Mouse (Mus musculus) Patski (cell line): ENCODE data around the gene Wdr27. TPM values are rescaled to one million over a fixed set of nuclear protein-coding genes. Genes with fewer than 3 reads are reported as not detected.

Source experiments
- ATAC-seq: fragments of 100-300 bp; one replicate; pipeline ENCODE4 v1.8.0; 2021
- CTCF ChIA-PET: fragments of 350-600 bp; sonication (Branson Sonifier 250); formaldehyde crosslinking; loops from one replicate; lab custom pipeline; 2022; ENCODE audit warnings: inconsistent platforms; lab: Charles Lee
- POLR2A ChIA-PET: fragments of 350-600 bp; sonication (Branson Sonifier 250); formaldehyde crosslinking; loops from one replicate; lab custom pipeline; 2022; ENCODE audit warnings: antibody characterized with exemption, inconsistent platforms; lab: Charles Lee
- DNase-seq: peaks from one replicate; pipeline ENCODE4 v3.0.0-alpha.2; 2011; ENCODE audit warnings: low read depth, low spot score
- H3K27me3 ChIP-seq: fragments of 371-371 bp; one replicate; pipeline ENCODE4 v1.5.1; 2021
- CTCF ChIP-seq: fragments of 100-300 bp; IDR thresholded peaks from one replicate; pipeline ENCODE4 v1.5.1; 2021
- in situ Hi-C: fragments of 300-500 bp; cut with MboI; formaldehyde crosslinking; loops from 3 replicates; pipeline ENCODE4 v1.11.1; 2018; ENCODE audit warnings: low pct_unique_long_range_greater_than_20kb, mixed read lengths
- polyA plus RNA-seq: library from polyadenylated mRNA; unstranded; gene quantifications from one replicate; pipeline ENCODE4 v1.2.3, GENCODE M21; 2021

The Wdr27 gene
- polyA plus RNA-seq, 1 experiment from 2014 or later, result 5.7 TPM

- in situ Hi-C loops, result no loop called here
- ChIA-PET POLR2A (interaction anchor here (0.6 kb wide), 1 partner anchor 1522 kb away, joined by 12 read pairs; no protein-coding TSS in a partner anchor), CTCF (no interaction called here)
- peaks cover 9% of the 10 kb centered on the region for H3K27me3 ChIP-seq
- DNase-seq, result peak; percentile 38
- no peak for ATAC-seq
- TF ChIP-seq CTCF, result no peak
These were observed 116.2 kb downstream of the Wdr27 start for GRCm38 (mm10) chr17:14826715-14827295.

GRCm38 (mm10) chr17:14824938-14825337 lies 118.0 kb downstream of the Wdr27 start:
- no peaks in the 10 kb centered on the region for H3K27me3 ChIP-seq
- TF ChIP-seq CTCF, result no peak
- in situ Hi-C loops, result no loop called here
- CTCF ChIA-PET, result interaction anchor here (0.9 kb wide), 1 partner anchor 28 kb away, joined by 3 read pairs; no protein-coding TSS in a partner anchor
- POLR2A ChIA-PET, result no interaction called here
- DNase-seq (peak; percentile 33), ATAC-seq (no peak)

GRCm38 (mm10) chr17:14817975-14818374 lies 125.0 kb downstream of the Wdr27 start:
- CTCF ChIA-PET, result interaction anchor here (2.5 kb wide), 1 partner anchor 11 kb away, joined by 6 read pairs; no protein-coding TSS in a partner anchor
- H3K27me3 ChIP-seq, result no peaks in the 10 kb centered on the region
- ATAC-seq (no peak), DNase-seq (no peak)
- in situ Hi-C loops, result no loop called here
- TF ChIP-seq CTCF, result no peak
- POLR2A ChIA-PET, result no interaction called here

- POLR2A ChIA-PET, result no interaction called here
These were observed 126.9 kb downstream of the Wdr27 start for GRCm38 (mm10) chr17:14816107-14816506.

GRCm38 (mm10) chr17:14815304-14815703 lies 127.7 kb downstream of the Wdr27 start:
- no peak for TF ChIP-seq CTCF
- CTCF ChIA-PET, result no interaction called here
- no peak for DNase-seq
- in situ Hi-C loops, result no loop called here
- ATAC-seq, result no peak
- H3K27me3 ChIP-seq, result peaks cover 8% of the 10 kb centered on the region
- POLR2A ChIA-PET, result no interaction called here

More at GRCm38 (mm10) chr17:14816107-14816506, 126.9 kb downstream of the Wdr27 start:
- no peak for ATAC-seq
- no peak for DNase-seq
- in situ Hi-C loops, result no loop called here
- CTCF ChIA-PET, result interaction anchor here (2.5 kb wide), 1 partner anchor 13 kb away, joined by 6 read pairs; no protein-coding TSS in a partner anchor
- H3K27me3 ChIP-seq, result peaks cover 8% of the 10 kb centered on the region
- no peak for TF ChIP-seq CTCF

- no peak for DNase-seq
- H3K27me3 ChIP-seq, result peaks cover 11% of the 10 kb centered on the region
- no peak for ATAC-seq
- in situ Hi-C loops, result no loop called here
- CTCF ChIA-PET, result no interaction called here
- TF ChIP-seq CTCF, result no peak
- POLR2A ChIA-PET, result no interaction called here
These were observed 130.3 kb downstream of the Wdr27 start for GRCm38 (mm10) chr17:14812631-14813030.

GRCm38 (mm10) chr17:14812033-14812432 lies 130.9 kb downstream of the Wdr27 start:
- ChIA-PET CTCF (no interaction called here), POLR2A (no interaction called here)
- peaks cover 11% of the 10 kb centered on the region for H3K27me3 ChIP-seq
- ATAC-seq, result no peak
- no peak for DNase-seq
- in situ Hi-C loops, result no loop called here
- TF ChIP-seq CTCF, result no peak

GRCm38 (mm10) chr17:14806808-14807207 lies 136.2 kb downstream of the Wdr27 start:
- DNase-seq (no peak), ATAC-seq (no peak)
- CTCF ChIA-PET, result no interaction called here
- no peak for TF ChIP-seq CTCF
- POLR2A ChIA-PET, result no interaction called here
- in situ Hi-C loops, result no loop called here
- peaks cover 4% of the 10 kb centered on the region for H3K27me3 ChIP-seq

GRCm38 (mm10) chr17:14799243-14799642 lies 143.7 kb downstream of the Wdr27 start:
- in situ Hi-C loops, result no loop called here
- DNase-seq, result no peak
- ATAC-seq, result no peak
- no peak for TF ChIP-seq CTCF
- POLR2A ChIA-PET, result no interaction called here
- no peaks in the 10 kb centered on the region for H3K27me3 ChIP-seq
- CTCF ChIA-PET, result no interaction called here

- ChIA-PET CTCF (no interaction called here), POLR2A (no interaction called here)
- DNase-seq, result no peak
- in situ Hi-C loops, result no loop called here
- H3K27me3 ChIP-seq, result no peaks in the 10 kb centered on the region
- no peak for TF ChIP-seq CTCF
- ATAC-seq, result no peak
These were observed 147.9 kb downstream of the Wdr27 start for GRCm38 (mm10) chr17:14795074-14795473.

GRCm38 (mm10) chr17:14779356-14779755 lies 163.6 kb downstream of the Wdr27 start:
- no peak for TF ChIP-seq CTCF
- POLR2A ChIA-PET, result no interaction called here

More at GRCm38 (mm10) chr17:14779356-14779755, 163.6 kb downstream of the Wdr27 start:
- CTCF ChIA-PET, result no interaction called here
- in situ Hi-C loops, result no loop called here
- no peak for DNase-seq
- peaks cover 9% of the 10 kb centered on the region for H3K27me3 ChIP-seq
- no peak for ATAC-seq
